Comparison of ENCODE assay signal across 23 mouse cellular contexts in the genomic region with DNA sequence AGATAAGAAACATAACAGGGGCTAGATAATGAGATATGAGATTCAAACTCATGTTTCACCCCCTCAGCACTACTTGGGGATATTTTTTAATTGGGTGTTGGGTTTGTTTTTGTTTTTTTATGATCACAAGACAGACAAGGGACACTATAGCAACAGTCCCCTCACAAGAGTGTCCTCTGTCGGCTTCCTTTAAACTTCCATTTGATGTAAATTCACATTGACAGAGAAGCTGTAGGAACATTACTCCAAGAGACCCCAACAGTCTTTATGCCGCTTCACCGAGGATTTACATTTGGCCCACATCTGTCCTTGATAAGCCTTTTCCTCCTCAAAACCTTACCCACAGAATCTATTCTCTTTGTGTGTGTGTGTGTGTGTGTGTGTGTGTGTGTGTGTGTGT.
"Had no signal": no experiment of that assay in that cellular context is flagged by ENCODE, and none has a peak within 500 bp of the region (broad histone marks: within the 10 kb centered on the region; RNA-seq: fewer than 3 reads in every experiment).

No protein-coding gene starts in this region.

- DNase-seq: forebrain, postnatal 0 days; gastrocnemius, postnatal 14 days; gastrocnemius, postnatal 36 days; heart, adult 18-20 months; kidney, adult 11 months; kidney, adult 2 months; kidney, adult 9 months; kidney, postnatal 14 days; kidney, postnatal 36 days; layer of hippocampus, adult 9-11 months; layer of hippocampus, postnatal 36 days; left cerebral cortex, postnatal 4 days had no signal

- H3K36me3 ChIP-seq: heart, embryonic 13.5 days; heart, embryonic 15.5 days; hindbrain, embryonic 13.5 days; hindbrain, embryonic 15.5 days; intestine, embryonic 15.5 days; kidney, embryonic 15.5 days; limb, embryonic 13.5 days; limb, embryonic 15.5 days; liver, embryonic 12.5 days had no signal

- H3K9ac ChIP-seq: forebrain, postnatal 0 days; heart, embryonic 13.5 days; heart, embryonic 15.5 days; hindbrain, embryonic 13.5 days; hindbrain, embryonic 15.5 days; intestine, embryonic 15.5 days; limb, embryonic 13.5 days; limb, embryonic 15.5 days; liver, embryonic 12.5 days had no signal

- H3K9me3 ChIP-seq: heart, embryonic 13.5 days; heart, embryonic 15.5 days; hindbrain, embryonic 13.5 days; hindbrain, embryonic 15.5 days; intestine, embryonic 15.5 days; kidney, embryonic 15.5 days; limb, embryonic 13.5 days; limb, embryonic 15.5 days; liver, embryonic 12.5 days had no signal

- H3K27me3 ChIP-seq: heart, embryonic 13.5 days; heart, embryonic 15.5 days; hindbrain, embryonic 13.5 days; hindbrain, embryonic 15.5 days; intestine, embryonic 15.5 days; kidney, embryonic 15.5 days; limb, embryonic 13.5 days; limb, embryonic 15.5 days; liver, embryonic 12.5 days had no signal

- H3K27ac ChIP-seq: heart, embryonic 13.5 days; hindbrain, embryonic 13.5 days; hindbrain, embryonic 15.5 days; intestine, embryonic 15.5 days; kidney, postnatal 0 days; limb, embryonic 13.5 days; limb, embryonic 15.5 days had no signal

- H3K4me3 ChIP-seq: heart, embryonic 13.5 days; hindbrain, embryonic 15.5 days; limb, embryonic 13.5 days; limb, embryonic 15.5 days had no signal

- ATAC-seq: forebrain, postnatal 0 days; inflammation-experienced regulatory T-cells, adult 6 months had no signal
